Mouse (Mus musculus): ENCODE results near the gene Fgfr2. TPM values are rescaled to one million over a fixed set of nuclear protein-coding genes. Genes with fewer than 3 reads are reported as not detected.

The Fgfr2 gene
- polyA plus RNA-seq, 1 experiment from 2014 or later: 133 TPM

- no peaks in the 10 kb centered on the region for H3K27me3 ChIP-seq (ENCODE audit: control insufficient read depth, insufficient read depth, low read length)
- ATAC-seq (ENCODE audit: low FRiP score, low TSS enrichment): no peak
- 55% methylated on average over 5 of the region's 5 CpGs for WGBS
- H3K36me3 ChIP-seq (ENCODE audit: control insufficient read depth, insufficient read depth, low read length): no peaks in the 10 kb centered on the region
- H3K9me3 ChIP-seq (ENCODE audit: control insufficient read depth, low read length): no peaks in the 10 kb centered on the region
- H3K27ac ChIP-seq (ENCODE audit: low read depth, low read length): no peak overlapping the region
- no peaks in the 10 kb centered on the region for H3K4me1 ChIP-seq (ENCODE audit: control insufficient read depth, insufficient read depth, low read length)
- no peak overlapping the region for H3K4me3 ChIP-seq (ENCODE audit: low read length)
- H3K9ac ChIP-seq (ENCODE audit: low read depth, low read length): no peak overlapping the region
- no peak overlapping the region for H3K4me2 ChIP-seq (replicated peaks; ENCODE audit: low read depth, low read length)
Observed at GRCm38 (mm10) chr7:130804991-130805390, 2318.2 kb downstream of the Fgfr2 start.

GRCm38 (mm10) chr7:130803251-130803825, 2319.8 kb downstream of the Fgfr2 start:
- 91% methylated on average over 8 of the region's 8 CpGs for WGBS
- H3K4me3 ChIP-seq (ENCODE audit: low read length): no peak overlapping the region
- no peaks in the 10 kb centered on the region for H3K9me3 ChIP-seq (ENCODE audit: control insufficient read depth, low read length)
- H3K4me1 ChIP-seq (ENCODE audit: control insufficient read depth, insufficient read depth, low read length): no peaks in the 10 kb centered on the region
- H3K9ac ChIP-seq (ENCODE audit: low read depth, low read length): no peak overlapping the region
- no peak overlapping the region for H3K4me2 ChIP-seq (replicated peaks; ENCODE audit: low read depth, low read length)
- H3K36me3 ChIP-seq (ENCODE audit: control insufficient read depth, insufficient read depth, low read length): no peaks in the 10 kb centered on the region
- no peak for ATAC-seq (ENCODE audit: low FRiP score, low TSS enrichment)
- H3K27me3 ChIP-seq (ENCODE audit: control insufficient read depth, insufficient read depth, low read length): no peaks in the 10 kb centered on the region
- H3K27ac ChIP-seq (ENCODE audit: low read depth, low read length): no peak overlapping the region

- H3K9me3 ChIP-seq (ENCODE audit: control insufficient read depth, low read length): no peaks in the 10 kb centered on the region
- H3K4me3 ChIP-seq (ENCODE audit: low read length): no peak overlapping the region
- H3K27ac ChIP-seq (ENCODE audit: low read depth, low read length): no peak overlapping the region
- 95% methylated on average over 4 of the region's 4 CpGs for whole genome bisulfite sequencing
- H3K4me1 ChIP-seq (ENCODE audit: control insufficient read depth, insufficient read depth, low read length): no peaks in the 10 kb centered on the region
- ATAC-seq (ENCODE audit: low FRiP score, low TSS enrichment): no peak
- H3K27me3 ChIP-seq (ENCODE audit: control insufficient read depth, insufficient read depth, low read length): no peaks in the 10 kb centered on the region
- H3K4me2 ChIP-seq (replicated peaks; ENCODE audit: low read depth, low read length): no peak overlapping the region
- H3K9ac ChIP-seq (ENCODE audit: low read depth, low read length): no peak overlapping the region
- H3K36me3 ChIP-seq (ENCODE audit: control insufficient read depth, insufficient read depth, low read length): no peaks in the 10 kb centered on the region
Observed at GRCm38 (mm10) chr7:130801811-130802210, 2321.3 kb downstream of the Fgfr2 start.

GRCm38 (mm10) chr7:130800681-130801080, 2322.5 kb downstream of the Fgfr2 start:
- H3K4me3 ChIP-seq (ENCODE audit: low read length): no peak overlapping the region
- H3K9me3 ChIP-seq (ENCODE audit: control insufficient read depth, low read length): no peaks in the 10 kb centered on the region
- no peak overlapping the region for H3K4me2 ChIP-seq (replicated peaks; ENCODE audit: low read depth, low read length)
- H3K27me3 ChIP-seq (ENCODE audit: control insufficient read depth, insufficient read depth, low read length): no peaks in the 10 kb centered on the region
- 57% methylated on average over 4 of the region's 4 CpGs for WGBS
- ATAC-seq (ENCODE audit: low FRiP score, low TSS enrichment): no peak
- no peaks in the 10 kb centered on the region for H3K36me3 ChIP-seq (ENCODE audit: control insufficient read depth, insufficient read depth, low read length)
- no peaks in the 10 kb centered on the region for H3K4me1 ChIP-seq (ENCODE audit: control insufficient read depth, insufficient read depth, low read length)
- H3K9ac ChIP-seq (ENCODE audit: low read depth, low read length): no peak overlapping the region; the same call in 1 of the 2 replicates
- H3K27ac ChIP-seq (ENCODE audit: low read depth, low read length): no peak overlapping the region

GRCm38 (mm10) chr7:130799418-130799817, 2323.7 kb downstream of the Fgfr2 start:
- no peaks in the 10 kb centered on the region for H3K36me3 ChIP-seq (ENCODE audit: control insufficient read depth, insufficient read depth, low read length)
- no peak overlapping the region for H3K4me3 ChIP-seq (ENCODE audit: low read length)
- H3K9me3 ChIP-seq (ENCODE audit: control insufficient read depth, low read length): no peaks in the 10 kb centered on the region
- no peaks in the 10 kb centered on the region for H3K4me1 ChIP-seq (ENCODE audit: control insufficient read depth, insufficient read depth, low read length)
- ATAC-seq (ENCODE audit: low FRiP score, low TSS enrichment): no peak
- no peak overlapping the region for H3K27ac ChIP-seq (ENCODE audit: low read depth, low read length)
- H3K9ac ChIP-seq (ENCODE audit: low read depth, low read length): no peak overlapping the region
- H3K27me3 ChIP-seq (ENCODE audit: control insufficient read depth, insufficient read depth, low read length): no peaks in the 10 kb centered on the region
- no peak overlapping the region for H3K4me2 ChIP-seq (replicated peaks; ENCODE audit: low read depth, low read length)
- 81% methylated on average over 10 of the region's 10 CpGs for WGBS

- ATAC-seq (ENCODE audit: low FRiP score, low TSS enrichment): no peak
- H3K9ac ChIP-seq (ENCODE audit: low read depth, low read length): no peak overlapping the region
- no peaks in the 10 kb centered on the region for H3K4me1 ChIP-seq (ENCODE audit: control insufficient read depth, insufficient read depth, low read length)
- H3K36me3 ChIP-seq (ENCODE audit: control insufficient read depth, insufficient read depth, low read length): no peaks in the 10 kb centered on the region
- no peaks in the 10 kb centered on the region for H3K27me3 ChIP-seq (ENCODE audit: control insufficient read depth, insufficient read depth, low read length)
- no peak overlapping the region for H3K27ac ChIP-seq (ENCODE audit: low read depth, low read length)
- no peak overlapping the region for H3K4me2 ChIP-seq (replicated peaks; ENCODE audit: low read depth, low read length)
- 87% methylated on average over 6 of the region's 6 CpGs for WGBS
- H3K9me3 ChIP-seq (ENCODE audit: control insufficient read depth, low read length): no peaks in the 10 kb centered on the region
- no peak overlapping the region for H3K4me3 ChIP-seq (ENCODE audit: low read length)
Observed at GRCm38 (mm10) chr7:130797524-130797923, 2325.6 kb downstream of the Fgfr2 start.

- Histone ChIP-seq H3K27me3 (ENCODE audit: control insufficient read depth, insufficient read depth, low read length) (no peaks in the 10 kb centered on the region), H3K4me2 (replicated peaks; ENCODE audit: low read depth, low read length) (no peak overlapping the region), H3K36me3 (ENCODE audit: control insufficient read depth, insufficient read depth, low read length) (no peaks in the 10 kb centered on the region), H3K4me1 (ENCODE audit: control insufficient read depth, insufficient read depth, low read length) (no peaks in the 10 kb centered on the region), H3K9ac (ENCODE audit: low read depth, low read length) (no peak overlapping the region), H3K4me3 (ENCODE audit: low read length) (no peak overlapping the region), H3K27ac (ENCODE audit: low read depth, low read length) (no peak overlapping the region), H3K9me3 (ENCODE audit: control insufficient read depth, low read length) (no peaks in the 10 kb centered on the region)
- ATAC-seq (ENCODE audit: low FRiP score, low TSS enrichment): no peak
- 72% methylated on average over 8 of the region's 8 CpGs for WGBS
Observed at GRCm38 (mm10) chr7:130796786-130797185, 2326.4 kb downstream of the Fgfr2 start.

- Histone ChIP-seq H3K4me2 (replicated peaks; ENCODE audit: low read depth, low read length) (no peak overlapping the region), H3K9ac (ENCODE audit: low read depth, low read length) (no peak overlapping the region), H3K9me3 (ENCODE audit: control insufficient read depth, low read length) (no peaks in the 10 kb centered on the region), H3K27ac (ENCODE audit: low read depth, low read length) (no peak overlapping the region), H3K27me3 (ENCODE audit: control insufficient read depth, insufficient read depth, low read length) (no peaks in the 10 kb centered on the region), H3K4me3 (ENCODE audit: low read length) (no peak overlapping the region), H3K4me1 (ENCODE audit: control insufficient read depth, insufficient read depth, low read length) (no peaks in the 10 kb centered on the region; the same call in 1 of the 2 replicates), H3K36me3 (ENCODE audit: control insufficient read depth, insufficient read depth, low read length) (no peaks in the 10 kb centered on the region)
- ATAC-seq (ENCODE audit: low FRiP score, low TSS enrichment): no peak
- 86% methylated on average over 9 of the region's 9 CpGs for WGBS
Observed at GRCm38 (mm10) chr7:130793671-130794070, 2329.5 kb downstream of the Fgfr2 start.

- Histone ChIP-seq H3K9me3 (ENCODE audit: control insufficient read depth, low read length) (no peaks in the 10 kb centered on the region), H3K4me2 (replicated peaks; ENCODE audit: low read depth, low read length) (no peak overlapping the region), H3K27ac (ENCODE audit: low read depth, low read length) (no peak overlapping the region), H3K4me3 (ENCODE audit: low read length) (no peak overlapping the region), H3K4me1 (ENCODE audit: control insufficient read depth, insufficient read depth, low read length) (peaks cover 6% of the 10 kb centered on the region), H3K36me3 (ENCODE audit: control insufficient read depth, insufficient read depth, low read length) (no peaks in the 10 kb centered on the region), H3K9ac (ENCODE audit: low read depth, low read length) (no peak overlapping the region), H3K27me3 (ENCODE audit: control insufficient read depth, insufficient read depth, low read length) (no peaks in the 10 kb centered on the region)
- peak; percentile 55; the same call in 1 of the 2 replicates for ATAC-seq (ENCODE audit: low FRiP score, low TSS enrichment)
- 53% methylated on average over 7 of the region's 7 CpGs for WGBS
Observed at GRCm38 (mm10) chr7:130789456-130789855, 2333.7 kb downstream of the Fgfr2 start.

Data from kidney, embryonic 14.5 days (tissue).